Mouse (Mus musculus) cerebellum, adult (tissue): Measurements from ENCODE around the gene Dcxr.
"Not testable (repeated sequence)": the region's sequence is repeated elsewhere in the genome, so short reads cannot be mapped to it uniquely, and the experiment has no call there.

Experiments used
- ATAC-seq: cut with Nextera tagmentation; 2 replicates; pipeline ENCODE4 v1.9.2; 2017; ENCODE audit warnings: mild to moderate bottlenecking, moderate library complexity, mixed read lengths; ENCODE audit not compliant: insufficient number of reproducible peaks, low FRiP score, low TSS enrichment

The Dcxr gene

GRCm38 (mm10) chr11:120727169-120727527, at the start of gene Dcxr:
Dcxr (minus strand) TSS chr11:120727281.
- ATAC-seq, result peak; percentile 92

- peak; percentile 75; the same call in 1 of the 2 replicates for ATAC-seq
Measured at GRCm38 (mm10) chr11:120775774-120776469, 48.8 kb upstream of the Dcxr start.

- ATAC-seq, result no peak
Measured at GRCm38 (mm10) chr11:120773463-120774190, 46.5 kb upstream of the Dcxr start.

GRCm38 (mm10) chr11:120772749-120773148, 45.7 kb upstream of the Dcxr start:
- ATAC-seq, result no peak

GRCm38 (mm10) chr11:120768206-120768605, 41.1 kb upstream of the Dcxr start:
- ATAC-seq, result no peak

GRCm38 (mm10) chr11:120767023-120767422, 39.9 kb upstream of the Dcxr start:
- not testable (repeated sequence) for ATAC-seq

- not testable (repeated sequence) for ATAC-seq
Measured at GRCm38 (mm10) chr11:120763121-120763999, 36.3 kb upstream of the Dcxr start.

GRCm38 (mm10) chr11:120762672-120763041, 35.6 kb upstream of the Dcxr start, which contains the start of gene Hmga1b:
Hmga1b (plus strand) TSS chr11:120762794.
- ATAC-seq, result not testable (repeated sequence)

GRCm38 (mm10) chr11:120761811-120762671, 35.0 kb upstream of the Dcxr start:
- ATAC-seq, result no peak

GRCm38 (mm10) chr11:120760236-120760635, 33.2 kb upstream of the Dcxr start:
- ATAC-seq, result no peak

GRCm38 (mm10) chr11:120751606-120752005, 24.5 kb upstream of the Dcxr start:
- no peak for ATAC-seq

GRCm38 (mm10) chr11:120749430-120749829, 22.3 kb upstream of the Dcxr start:
- ATAC-seq, result no peak

- ATAC-seq, result no peak
Measured at GRCm38 (mm10) chr11:120747974-120748373, 20.9 kb upstream of the Dcxr start.

- ATAC-seq, result no peak
Measured at GRCm38 (mm10) chr11:120744121-120744701, 17.1 kb upstream of the Dcxr start.

- ATAC-seq, result no peak
Measured at GRCm38 (mm10) chr11:120740981-120741380, 13.9 kb upstream of the Dcxr start.

GRCm38 (mm10) chr11:120736424-120736823, 9.3 kb upstream of the Dcxr start:
- no peak for ATAC-seq

GRCm38 (mm10) chr11:120733521-120733920, 6.4 kb upstream of the Dcxr start:
- no peak for ATAC-seq

- no peak for ATAC-seq
Measured at GRCm38 (mm10) chr11:120731858-120732680, 5.0 kb upstream of the Dcxr start, which contains the start of gene Cbr2. Cbr2 (minus strand) TSS chr11:120732114.

- ATAC-seq, result no peak
Measured at GRCm38 (mm10) chr11:120731395-120731794, 4.3 kb upstream of the Dcxr start.
